Mouse (Mus musculus) skeletal muscle tissue, adult 2 months (tissue): ENCODE data around the gene Tspan14.
A peak's percentile ranks its signal among the peaks of the same experiment; 100 is the strongest.

Experiments used
- DNase-seq: peaks from one replicate; pipeline ENCODE4 v3.0.0-alpha.2; 2012; ENCODE audit warnings: low read depth, low spot score

Tspan14 gene

GRCm38 (mm10) chr14:40886428-40887202, 80.0 kb downstream of the Tspan14 start:
- DNase-seq: no peak

GRCm38 (mm10) chr14:40885752-40886151, 80.9 kb downstream of the Tspan14 start:
- no peak for DNase-seq

GRCm38 (mm10) chr14:40885225-40885624, 81.4 kb downstream of the Tspan14 start:
- peak; percentile 60 for DNase-seq

GRCm38 (mm10) chr14:40874565-40874964, 92.0 kb downstream of the Tspan14 start:
- DNase-seq: no peak

- DNase-seq: no peak
Measured at GRCm38 (mm10) chr14:40873961-40874360, 92.6 kb downstream of the Tspan14 start.

GRCm38 (mm10) chr14:40870598-40870997, 96.0 kb downstream of the Tspan14 start:
- DNase-seq: no peak

GRCm38 (mm10) chr14:40864811-40865514, 101.6 kb downstream of the Tspan14 start:
- no peak for DNase-seq

GRCm38 (mm10) chr14:40863659-40864058, 102.9 kb downstream of the Tspan14 start:
- DNase-seq: no peak

- DNase-seq: no peak
Measured at GRCm38 (mm10) chr14:40863022-40863421, 103.6 kb downstream of the Tspan14 start.
